Mouse (Mus musculus) CD4-positive naive resting alpha-beta T cell, adult 76 days (primary cell): ENCODE measurements around the gene Slc47a1. TPM values are rescaled to one million over a fixed set of nuclear protein-coding genes. Genes with fewer than 3 reads are reported as not detected.

Source experiments
- total RNA-seq: library from RNA; stranded (reverse); gene quantifications from one replicate; pipeline ENCODE4 v1.2.4, GENCODE M21; 2023

Slc47a1 gene
- total RNA-seq: not detected

DNA sequence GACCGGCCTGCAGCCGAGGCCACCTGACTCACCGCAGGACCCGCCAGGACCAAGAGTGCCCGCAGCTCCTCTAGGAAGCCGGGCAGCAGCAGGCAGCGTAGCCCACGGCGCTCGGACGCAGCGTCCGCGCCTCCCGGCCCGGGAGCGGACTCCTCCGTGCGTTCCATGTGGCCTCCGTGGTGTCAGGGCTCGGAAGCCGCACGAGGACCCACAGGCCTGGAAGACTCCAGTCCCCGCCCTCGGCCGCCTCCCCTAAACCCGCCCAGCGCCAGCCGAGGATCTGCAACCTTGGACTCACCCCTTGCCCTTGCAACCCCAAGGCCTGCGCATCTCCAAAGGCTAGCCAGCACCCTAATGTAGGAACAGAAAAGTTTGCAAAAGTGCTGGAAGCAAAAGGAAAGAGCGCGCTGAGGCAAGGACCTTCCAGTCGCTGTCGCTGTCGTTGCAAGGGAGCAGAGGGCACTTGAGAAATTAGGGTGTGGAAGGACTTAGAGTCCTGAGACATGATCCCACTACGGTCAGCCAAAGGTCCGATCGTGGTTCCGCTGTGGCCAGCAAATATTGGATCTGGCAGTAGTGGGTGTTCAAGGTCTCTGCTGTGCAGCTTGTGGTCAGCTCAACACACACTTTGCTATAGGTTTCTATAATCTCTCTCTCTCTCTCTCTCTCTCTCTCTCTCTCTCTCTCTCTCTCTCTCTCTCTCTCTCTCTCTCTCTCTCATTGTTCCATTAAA lies at the start of gene Slc47a1:
Slc47a1 (minus strand) TSS at position 465 of the 733 bp plus-strand sequence.

DNA sequence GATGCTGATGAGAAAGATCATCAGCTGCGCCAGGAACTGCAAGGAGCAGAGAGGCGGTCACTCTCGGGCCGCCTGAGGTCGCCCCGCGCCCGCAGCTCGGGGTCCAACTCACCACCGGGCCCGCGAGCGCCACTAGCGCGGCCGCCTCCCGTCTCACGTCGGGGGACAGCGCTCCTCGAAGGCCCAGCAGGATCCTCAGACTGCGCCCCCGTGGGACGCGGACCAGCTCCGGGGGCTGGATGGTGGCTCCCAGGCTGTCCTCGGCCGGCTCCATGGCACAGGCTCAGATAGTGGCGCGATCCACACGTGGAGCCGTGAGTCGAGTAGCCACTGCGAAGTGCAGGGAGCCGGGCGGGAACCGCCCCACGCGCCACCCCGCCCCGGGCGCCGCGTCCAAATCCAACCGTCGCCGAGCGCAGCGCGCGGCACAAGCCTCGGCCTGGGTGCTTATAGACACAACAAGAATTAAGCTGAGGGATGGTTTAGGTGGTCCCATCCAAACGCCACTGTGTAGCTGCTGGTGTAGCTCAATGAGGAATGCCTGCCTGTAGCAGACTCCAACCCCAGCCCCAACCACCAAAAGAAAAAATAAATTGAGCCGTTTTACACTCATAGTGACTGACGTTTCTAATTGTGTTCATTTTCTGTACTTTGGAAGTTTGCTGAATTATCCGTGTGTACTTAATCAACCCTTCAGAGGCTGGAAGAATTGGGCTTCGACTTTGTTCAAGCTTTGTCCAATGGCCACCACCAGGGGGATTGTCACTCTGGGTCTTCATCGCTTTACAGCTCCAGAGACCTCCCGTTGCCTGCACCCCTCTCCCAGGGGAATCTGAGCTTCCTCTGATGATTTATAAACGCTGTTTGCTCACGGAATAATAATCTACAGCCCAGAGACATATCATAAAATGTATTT lies 35.4 kb downstream of the Slc47a1 start, which contains the start of gene Slc47a2:
Slc47a2 (minus strand) TSS at position 356 of the 916 bp plus-strand sequence.

Other genes with a start within 250 kb of the Slc47a1 start
- 98.3 TPM for gene Usp22, start 203.3 kb downstream of the Slc47a1 start, total RNA-seq
- gene Aldh3a1, start 170.8 kb downstream of the Slc47a1 start, total RNA-seq: not detected
- 52.3 TPM for gene Aldh3a2, start 110.9 kb downstream of the Slc47a1 start, total RNA-seq
- not detected for gene Slc47a2, start 35.5 kb downstream of the Slc47a1 start, total RNA-seq
- gene Rnf112, start 75.8 kb upstream of the Slc47a1 start, total RNA-seq: not detected
- gene Mfap4, start 107.1 kb upstream of the Slc47a1 start, total RNA-seq: not detected
- 14.8 TPM for gene Mapk7, start 116.1 kb upstream of the Slc47a1 start, total RNA-seq
- gene B9d1, start 126.8 kb upstream of the Slc47a1 start, total RNA-seq: not detected
- 0.41 TPM for gene Epn2, start 201.3 kb upstream of the Slc47a1 start, total RNA-seq